Mouse (Mus musculus) right cerebral cortex, adult 2 months (tissue): Measurements from ENCODE around the gene Sf3a3.

Experiments
- DNase-seq, 2 experiments: peaks; one replicate each; pipeline ENCODE4 v3.0.0; 2021 to 2022; ENCODE audit warnings: low spot score in 2 of 2

The Sf3a3 gene

DNA sequence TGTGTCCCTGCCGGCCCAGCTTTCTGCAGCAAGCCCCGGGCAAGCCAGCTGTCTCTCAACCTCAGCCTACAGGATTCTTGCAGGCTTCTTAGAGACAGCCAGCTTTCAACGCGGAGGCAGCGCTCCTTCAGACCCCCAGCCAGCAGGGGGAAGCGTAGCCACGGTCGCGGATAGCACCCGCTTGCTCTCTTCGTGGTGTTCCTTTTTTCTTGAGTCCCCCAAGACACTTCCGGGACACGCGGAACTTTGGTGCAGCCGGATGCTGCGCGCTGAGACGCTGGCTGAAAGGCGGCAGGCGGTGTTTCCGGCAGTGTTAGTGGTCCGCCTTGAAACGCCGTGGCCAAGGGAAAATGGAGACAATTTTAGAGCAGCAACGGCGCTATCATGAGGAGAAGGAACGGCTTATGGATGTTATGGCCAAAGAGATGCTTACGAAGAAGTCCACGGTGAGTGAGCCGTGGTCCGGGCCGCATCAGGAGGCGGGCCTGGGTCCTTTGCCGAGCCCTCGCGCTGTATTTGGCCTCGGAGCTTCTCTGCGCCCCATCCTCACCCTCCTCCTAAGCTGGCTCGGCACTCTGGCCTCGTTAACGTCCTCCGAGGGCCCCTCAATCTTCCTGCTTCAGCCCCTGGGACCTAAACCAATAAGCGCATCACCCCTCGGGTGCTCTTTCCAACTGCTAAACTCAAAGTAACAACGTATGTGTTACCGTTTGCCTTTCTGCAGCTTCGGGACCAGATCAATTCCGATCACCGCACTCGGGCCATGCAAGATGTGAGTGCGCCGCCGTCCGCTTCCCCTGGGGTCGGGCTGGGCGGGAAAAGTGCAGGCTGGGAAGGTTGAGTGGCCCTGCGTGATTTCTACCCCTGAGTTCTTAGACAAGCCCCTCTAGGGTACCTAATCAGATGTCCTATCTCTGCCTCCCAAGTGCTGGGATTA, at the start of gene Sf3a3:
Sf3a3 (plus strand) TSS at position 232 of the 937 bp plus-strand sequence.
- peak; percentile 96 to 97 for DNase-seq

DNA sequence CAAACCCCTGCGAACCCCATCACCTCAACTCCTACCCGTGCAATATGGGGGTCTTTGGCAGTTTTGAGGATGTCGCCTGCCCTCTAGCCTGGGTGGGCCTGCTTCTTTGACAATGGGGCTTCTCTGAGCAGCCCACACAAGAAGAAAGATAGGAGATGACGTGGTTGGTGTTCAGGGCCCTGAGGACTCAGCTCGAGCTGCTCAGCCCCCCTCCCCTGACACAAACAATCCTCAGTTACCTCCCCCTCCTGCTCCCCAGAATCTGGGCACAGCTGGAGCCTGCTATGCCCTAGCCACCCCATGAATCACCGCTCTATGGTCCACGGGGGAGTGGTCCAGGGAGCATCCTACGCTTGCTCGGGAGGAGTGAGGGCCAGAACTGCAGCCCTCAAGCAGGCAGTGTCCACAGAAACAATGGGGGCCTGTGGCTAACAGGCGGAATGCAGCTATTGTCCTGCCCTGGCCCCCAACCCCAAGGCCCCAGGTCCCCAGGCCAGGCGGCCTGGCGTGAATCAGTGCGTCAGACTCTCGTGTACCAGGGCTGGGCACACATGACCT, 47.0 kb upstream of the Sf3a3 start:
- no peak for DNase-seq

DNA sequence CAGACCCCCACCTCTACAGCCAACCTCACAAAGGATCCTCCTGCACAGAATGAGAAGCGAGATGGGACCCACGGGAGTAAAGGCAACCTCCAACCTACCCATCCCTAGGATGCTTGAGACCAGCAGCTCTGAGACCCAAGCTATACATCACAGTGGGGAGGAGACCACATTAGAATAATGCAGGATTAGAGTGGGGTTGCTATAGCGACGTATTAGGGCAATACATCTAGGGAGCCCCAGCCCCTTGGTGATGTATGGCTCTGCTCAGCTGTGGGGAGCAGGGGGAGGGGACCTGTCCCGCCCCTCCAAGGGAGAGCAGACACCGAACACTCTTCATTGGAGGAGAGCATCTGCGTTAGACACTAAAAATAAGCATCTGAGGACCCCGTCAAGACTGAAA, 46.5 kb upstream of the Sf3a3 start:
- no peak for DNase-seq

DNA sequence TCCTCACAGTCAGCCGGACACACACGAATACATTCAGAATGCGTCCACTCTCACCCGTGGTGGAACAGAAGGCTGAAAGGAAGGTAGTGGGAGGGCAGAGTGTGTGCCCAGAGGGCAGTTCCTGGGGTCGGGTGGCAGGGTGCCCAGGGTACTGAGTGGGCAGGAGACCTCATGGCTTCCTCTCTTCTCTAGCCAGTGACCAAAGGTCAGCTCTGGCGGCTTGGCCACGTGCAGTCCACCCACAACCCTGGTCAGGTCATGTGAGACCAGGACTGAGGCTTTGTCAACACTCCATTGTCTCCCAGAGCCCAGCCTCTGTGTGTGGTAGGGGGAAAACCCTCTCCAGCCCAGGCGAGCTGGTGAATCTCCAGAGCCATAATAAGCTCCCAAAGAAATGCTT, 44.3 kb upstream of the Sf3a3 start:
- no peak for DNase-seq

DNA sequence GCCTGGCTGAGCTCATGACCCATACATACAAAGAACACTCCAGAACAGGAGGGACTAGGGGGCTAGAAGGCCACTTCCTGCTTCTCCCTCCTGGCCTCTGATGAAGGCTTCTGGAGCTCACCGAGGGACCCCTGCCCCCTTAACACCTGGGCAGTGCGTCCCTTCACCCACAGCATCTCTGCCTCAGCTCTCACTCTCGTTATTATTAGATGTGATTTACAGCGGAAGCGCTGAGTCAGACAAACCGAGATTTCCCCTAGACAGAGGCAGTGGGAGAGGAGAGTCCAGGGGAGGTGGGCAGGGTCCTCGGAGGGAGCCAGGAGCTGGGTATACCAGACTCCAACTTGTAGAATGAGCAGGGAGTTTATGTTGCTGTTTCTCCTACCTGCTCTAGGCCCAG, 43.0 kb upstream of the Sf3a3 start:
- no peak for DNase-seq

DNA sequence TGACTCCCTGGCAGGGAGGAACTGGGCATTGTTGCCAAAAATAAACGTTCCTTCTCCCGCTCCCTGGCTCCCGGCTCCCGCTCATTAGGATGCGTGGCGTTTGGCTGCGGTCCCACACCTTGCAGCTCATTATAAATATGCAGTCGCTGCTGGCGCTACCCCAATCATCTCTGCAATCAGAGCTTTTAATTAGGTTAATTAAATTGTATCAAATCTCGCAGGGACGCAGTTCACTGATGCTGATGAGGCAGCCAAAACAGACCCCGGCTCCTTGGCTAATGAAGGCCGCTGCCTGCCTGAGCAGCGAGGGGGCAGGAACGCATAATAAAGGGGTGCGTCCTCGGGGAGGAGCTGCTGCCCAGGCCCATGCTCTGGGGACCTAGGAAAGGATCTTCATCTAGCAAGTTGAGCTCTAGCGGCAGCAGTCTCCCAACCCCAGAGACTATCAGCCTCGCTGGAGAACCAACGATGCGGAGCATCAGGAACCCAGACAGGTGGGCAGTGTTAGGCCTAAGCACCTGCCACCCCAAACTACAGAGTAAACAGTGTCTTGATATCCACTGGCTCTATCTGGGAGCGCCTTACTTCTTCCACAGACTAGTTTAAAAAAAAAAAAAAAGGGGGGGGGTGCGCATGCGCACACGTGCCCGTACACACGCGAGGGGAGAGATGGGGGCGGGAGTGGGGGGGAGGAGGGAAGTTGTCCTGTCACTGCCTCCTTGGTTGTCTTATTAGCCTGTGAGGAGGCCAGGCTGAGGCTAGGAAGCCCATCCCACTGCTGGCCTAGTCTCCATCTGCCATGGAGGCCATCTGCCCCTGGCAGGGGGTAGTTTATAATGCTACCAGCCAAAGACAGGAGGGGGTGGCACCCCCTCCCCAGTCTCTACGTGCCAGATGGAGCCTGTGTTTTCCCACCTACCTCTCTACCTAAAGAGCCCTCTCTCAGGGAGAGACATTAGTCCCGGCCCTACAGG, 41.9 kb upstream of the Sf3a3 start:
- no peak for DNase-seq

DNA sequence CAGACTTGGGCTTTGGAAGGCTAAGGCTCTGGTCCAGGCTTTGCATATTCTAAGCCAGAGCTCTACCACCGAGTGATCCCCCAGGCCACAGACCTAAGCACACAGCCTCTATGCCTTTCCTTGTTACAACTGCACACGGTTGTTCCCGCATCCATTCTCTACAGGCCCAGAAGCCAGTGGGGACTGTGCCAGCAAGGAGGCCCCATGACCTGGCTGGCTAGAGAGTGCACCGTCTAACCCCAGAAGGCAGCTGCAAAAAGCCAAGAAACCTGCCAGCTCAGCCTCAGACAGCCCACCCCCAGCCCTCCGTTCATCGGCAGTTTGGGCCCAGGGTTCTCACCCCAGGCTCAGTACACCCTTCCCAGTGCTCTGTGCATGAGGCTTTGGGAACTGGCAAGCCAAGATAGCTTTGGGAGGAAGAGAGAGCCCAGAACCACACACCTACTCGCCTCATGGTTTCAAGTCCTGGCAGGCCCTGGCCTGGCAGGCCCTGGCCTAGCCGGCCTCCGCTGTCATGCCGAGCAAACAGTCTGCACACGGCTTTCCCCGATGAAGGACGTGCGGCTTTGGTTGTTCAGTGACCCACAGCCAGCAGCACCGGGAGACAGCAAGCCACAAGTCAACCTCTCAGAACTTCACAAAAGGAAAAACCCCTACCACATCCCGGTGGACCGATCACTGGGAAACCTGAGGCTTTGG, 40.1 kb upstream of the Sf3a3 start:
- no peak for DNase-seq

DNA sequence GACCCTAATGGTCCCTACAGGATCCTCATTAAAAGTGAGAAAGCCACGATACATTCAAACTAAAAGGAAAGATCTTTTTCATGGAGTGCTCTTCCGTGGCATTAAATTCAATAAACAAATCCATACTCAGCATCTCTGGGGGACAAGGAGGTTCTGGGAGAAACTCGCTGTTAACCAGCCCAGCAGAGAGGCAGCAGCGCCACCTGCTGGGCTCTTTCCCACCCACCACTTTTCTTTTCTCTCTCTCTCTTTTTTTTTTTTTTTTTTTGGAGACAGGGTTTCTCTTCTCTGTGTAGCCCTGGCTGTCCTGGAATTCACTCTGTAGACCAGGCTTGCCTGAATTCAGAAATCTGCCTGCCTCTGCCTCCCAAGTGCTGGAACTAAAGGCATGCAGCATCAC, 39.5 kb upstream of the Sf3a3 start:
- peak; percentile 70 to 80 for DNase-seq

DNA sequence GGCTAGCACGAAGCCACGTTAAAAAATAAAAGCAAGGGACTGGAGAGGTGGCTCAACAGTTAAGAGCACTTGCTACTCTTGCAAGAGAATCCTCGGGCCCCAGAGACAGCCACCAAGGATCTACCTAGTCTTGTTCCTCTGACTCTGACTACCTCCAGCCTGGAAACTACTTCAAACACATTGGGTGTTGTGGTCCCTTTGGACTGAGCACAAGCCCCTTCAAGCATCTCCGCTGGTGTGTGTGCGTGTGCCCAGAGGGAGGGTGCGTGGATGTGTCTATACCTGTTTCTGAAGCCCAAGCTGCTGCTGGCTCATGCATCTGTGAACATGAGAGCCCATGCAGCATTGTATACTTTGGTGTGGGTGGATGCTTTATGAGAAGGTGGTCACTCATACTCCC, 38.6 kb upstream of the Sf3a3 start:
- DNase-seq = no peak

DNA sequence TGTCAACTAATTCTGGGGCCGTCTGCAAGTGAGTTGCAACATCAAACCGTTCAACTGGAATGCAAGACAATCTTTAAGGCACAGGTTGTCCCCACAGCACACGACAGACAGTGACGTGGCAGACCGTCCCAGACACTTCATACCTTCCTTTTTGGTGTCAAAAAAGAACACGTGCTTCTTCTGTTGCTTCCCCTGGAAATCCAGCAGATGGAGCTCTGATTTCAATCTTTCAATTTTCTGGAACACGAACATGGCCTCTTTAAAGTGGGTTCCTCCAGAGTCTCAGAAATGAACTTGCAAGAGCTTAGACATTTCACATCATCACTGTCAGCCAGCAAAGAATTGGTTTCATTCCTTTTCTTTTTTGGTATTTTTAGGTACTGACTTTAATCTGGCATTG, 32.3 kb upstream of the Sf3a3 start:
- no peak for DNase-seq

DNA sequence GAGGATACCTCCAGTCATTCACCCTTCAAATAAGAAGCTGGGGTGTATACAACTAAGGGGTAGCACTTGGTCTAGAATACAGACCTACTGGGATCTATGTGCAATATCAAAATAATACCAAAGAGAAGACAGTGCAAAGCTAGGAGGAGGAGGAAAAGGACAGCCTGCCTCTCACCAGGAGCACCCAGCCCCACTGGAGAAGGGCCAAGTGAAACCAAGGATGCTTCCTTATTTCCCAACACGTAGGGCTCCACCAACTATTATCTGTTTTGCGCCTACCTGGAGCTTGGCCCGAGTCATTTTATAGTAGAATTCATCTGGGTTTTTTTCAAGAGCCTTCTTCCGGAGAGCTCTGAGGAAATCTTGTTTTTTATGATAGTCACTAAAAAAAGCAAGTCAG, 31.1 kb upstream of the Sf3a3 start:
- DNase-seq = no peak

DNA sequence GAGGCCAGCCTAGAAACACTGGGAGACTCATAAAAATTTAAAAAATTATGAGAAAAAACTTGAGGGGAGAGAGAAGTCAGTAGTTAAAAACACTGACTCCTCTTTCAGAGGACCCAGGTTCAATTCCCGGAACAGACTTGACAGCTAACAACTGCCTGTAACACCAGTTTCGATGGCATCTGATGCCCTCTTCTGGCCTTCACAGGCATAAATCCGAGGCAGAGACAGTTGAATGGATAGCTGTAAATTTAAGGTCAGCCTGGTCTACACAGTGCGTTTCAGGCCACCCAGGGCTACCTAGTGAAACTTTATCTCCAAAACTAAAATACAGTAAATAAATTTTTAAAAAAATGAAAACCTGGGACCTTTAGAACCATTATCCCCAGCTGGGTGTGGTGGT, 29.6 kb upstream of the Sf3a3 start:
- DNase-seq = no peak

DNA sequence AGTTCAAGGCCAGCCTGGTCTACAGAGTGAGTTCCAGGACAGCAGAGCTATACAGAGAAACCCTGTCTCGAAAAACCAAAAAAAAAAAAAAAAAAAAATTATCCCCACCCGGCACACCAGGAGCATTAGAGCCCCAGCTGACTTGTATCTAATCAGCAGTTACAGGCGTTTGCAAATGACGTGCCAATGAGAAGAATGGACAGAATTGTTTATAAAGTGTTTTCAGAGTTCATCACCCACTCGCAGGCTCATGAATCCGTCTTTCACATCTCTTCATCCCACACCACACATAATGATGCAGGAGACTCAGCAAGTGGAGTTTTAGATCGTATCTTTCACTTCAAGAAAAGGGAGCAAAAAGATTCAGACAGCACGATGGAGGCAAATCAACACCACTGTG, 29.1 kb upstream of the Sf3a3 start:
- no peak for DNase-seq

DNA sequence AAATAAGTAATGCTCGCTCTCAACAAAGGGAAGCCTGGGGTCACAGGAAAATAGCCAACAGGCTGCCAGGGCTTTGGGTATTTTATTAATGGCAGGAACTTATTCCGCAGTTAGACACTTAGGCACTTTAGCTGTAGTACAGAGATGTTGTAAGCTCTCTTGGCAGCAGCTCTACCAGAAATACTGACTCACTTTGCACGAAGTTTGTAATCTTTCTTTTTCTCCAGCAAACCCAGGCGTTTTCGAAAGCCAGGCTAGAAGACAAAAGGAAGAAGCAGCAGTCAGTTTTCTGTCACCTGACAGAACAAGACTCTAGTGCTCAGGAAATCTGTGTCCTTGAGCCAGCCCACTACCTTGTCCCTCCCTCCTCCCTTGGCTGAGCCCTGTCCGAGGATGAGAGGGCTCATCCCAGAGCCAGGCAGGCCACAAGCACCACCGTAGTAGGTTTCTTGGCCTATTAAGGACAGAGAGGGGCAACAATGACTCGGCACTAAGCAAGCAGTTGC, 28.6 kb upstream of the Sf3a3 start:
- DNase-seq = no peak

DNA sequence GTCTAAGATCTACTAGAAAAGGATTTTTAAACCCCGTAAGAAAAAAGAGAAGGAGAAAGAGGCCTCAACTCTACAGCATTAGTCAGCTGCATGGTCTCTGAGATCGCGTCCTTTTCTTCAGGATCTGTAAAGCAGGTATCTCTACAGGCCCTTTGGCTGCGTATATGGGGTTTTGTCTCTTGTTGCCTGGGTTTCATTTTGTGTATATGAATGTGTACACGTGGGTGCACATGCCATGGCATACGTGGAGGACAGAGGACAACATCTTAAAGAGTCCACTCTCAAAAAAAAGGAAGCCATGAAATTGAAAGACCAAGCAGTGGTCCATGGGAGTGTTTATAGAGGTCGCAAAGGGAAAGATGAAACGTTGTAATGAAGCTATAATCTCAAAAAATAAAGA, 23.1 kb upstream of the Sf3a3 start:
- DNase-seq = no peak

DNA sequence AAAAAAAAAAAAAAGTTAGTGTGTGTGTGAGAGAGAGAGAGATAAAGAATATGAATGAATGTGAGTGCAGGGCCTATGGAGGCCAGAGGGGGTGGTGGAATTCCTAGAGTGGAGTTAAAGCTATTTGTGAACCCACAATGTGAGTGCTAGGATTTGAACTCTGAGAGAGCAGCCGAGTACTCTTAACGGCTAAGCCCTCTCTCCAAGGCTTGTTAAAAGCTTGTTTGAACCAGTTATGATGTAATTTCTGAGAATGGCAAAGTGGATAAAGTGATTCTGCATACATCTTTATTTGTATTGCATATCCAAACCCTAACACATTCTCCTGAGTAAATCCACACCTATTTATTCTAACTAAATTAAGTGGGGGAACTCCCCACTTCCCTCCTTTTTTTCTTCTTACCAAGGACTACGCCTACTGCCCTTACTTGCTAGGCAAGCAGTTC, 22.1 kb upstream of the Sf3a3 start:
- DNase-seq = no peak

DNA sequence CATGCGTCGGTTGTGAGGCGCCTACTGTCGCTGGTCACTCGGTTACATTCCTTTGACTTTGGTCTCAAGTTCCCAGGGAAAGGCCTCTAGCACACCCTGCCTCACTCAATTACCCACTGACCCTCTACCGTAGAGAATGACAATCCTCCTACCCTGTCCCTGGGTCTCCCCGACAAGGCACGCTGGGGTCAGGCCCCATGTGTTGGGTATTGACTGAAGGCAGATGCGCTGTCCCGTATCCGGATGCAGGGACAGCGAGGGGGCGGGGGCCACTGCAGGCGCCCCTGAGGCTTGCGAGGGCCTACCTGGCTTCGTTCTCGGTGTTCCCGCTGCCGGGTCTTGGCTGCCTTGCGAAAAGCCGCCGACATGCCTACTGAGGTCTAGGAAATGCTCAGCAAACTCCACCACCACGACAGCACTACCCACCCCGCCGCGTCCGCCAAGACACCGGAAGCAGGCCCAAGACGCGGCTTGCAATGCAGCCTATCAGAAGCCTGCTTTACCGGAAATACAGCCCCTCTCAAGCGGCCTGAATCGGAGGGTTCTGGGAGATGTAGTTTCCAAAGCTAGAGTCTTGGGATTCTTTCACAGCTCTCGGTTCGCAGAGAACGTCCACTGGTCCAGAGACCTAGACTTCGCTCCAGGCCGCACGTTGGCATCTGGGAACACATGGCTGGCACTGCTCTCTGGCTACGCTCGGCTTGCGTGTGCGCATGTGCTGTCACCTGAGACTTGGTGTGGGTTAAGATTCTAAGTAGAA, 21.3 kb upstream of the Sf3a3 start, which contains the start of gene Utp11:
Utp11 (minus strand) TSS at position 466 of the 760 bp plus-strand sequence.
- peak; percentile 88 to 89 for DNase-seq

DNA sequence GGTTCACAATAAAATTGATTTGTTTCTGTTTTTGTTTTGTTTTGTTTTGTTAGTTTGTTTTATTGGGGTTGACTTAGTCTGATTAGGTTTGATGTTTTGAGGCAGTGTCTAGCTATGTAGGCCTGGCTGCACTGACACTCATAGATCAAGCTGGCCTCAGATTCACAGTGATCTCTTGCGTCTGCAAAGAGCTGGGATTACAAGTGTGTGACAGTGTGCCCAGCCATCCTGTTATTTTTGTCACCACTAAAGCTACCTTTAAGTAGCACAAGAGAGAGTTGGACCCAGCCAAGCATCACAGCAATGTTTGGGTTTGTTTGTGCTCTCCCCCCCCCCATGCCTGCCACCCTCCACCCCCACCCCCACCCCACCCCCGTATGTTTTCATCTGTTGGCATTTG, 20.0 kb upstream of the Sf3a3 start:
- DNase-seq = no peak

DNA sequence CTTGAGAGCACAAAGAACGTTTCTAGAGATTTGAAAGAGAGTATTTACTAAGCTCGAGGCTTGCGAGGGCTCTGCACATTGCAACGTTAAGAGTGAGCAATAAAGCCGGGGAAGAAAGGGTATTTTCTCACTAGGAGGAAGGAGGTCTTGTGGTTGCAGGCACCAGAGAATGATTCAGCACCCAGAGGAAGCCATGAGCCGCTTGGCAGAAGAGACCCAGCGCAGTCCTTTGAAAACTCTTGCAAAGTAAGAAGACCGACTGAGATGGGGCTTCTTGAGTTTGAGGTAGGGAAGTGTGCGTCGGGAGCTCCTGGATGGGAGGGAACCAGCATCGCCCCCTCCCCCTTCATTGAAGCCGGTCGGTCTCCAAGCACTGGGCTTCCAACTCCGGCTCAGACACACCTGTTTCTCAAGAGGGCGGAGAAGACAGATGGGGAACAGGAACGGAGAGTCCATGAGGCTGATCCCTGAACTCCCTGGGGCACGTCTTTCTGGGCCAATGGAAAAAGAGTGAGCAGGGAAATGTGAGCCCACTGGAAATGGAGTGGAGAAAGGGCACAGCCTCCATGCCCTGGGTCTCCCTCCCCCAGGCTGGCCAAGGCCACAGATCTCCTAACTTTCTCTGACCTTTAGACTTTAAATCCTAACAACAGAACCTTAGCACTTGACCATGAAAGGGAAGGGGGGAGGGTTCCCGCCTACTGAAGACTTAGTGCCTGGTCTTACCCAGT, 18.6 kb upstream of the Sf3a3 start:
- no peak for DNase-seq

DNA sequence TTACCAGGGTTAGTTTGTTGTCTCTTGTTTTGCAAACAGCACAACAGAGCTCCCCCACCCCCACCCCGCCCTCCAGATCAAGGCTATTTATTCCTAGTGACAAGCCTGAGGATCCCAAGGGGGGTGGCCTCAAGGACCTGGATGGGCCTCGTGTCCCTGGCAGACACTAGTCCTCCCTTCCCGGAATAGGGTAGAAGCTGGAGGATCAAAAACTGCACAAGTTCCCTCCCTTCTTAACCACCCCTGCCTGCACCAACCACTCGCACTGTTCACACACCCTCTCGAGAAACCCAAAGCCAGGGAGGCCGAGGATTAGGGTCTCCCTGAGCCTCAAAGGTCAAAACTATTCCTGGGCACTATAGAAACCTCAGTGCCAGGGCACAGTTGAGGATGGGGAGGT, 14.8 kb upstream of the Sf3a3 start:
- DNase-seq = no peak
